Mouse (Mus musculus): ENCODE results near the gene Wipi2.

GRCm38 (mm10) chr5:142610362-142610761, 17.1 kb upstream of the Wipi2 start:
- TF ChIP-seq MEF2A (IDR thresholded peaks at IDR 0.05; ENCODE audit: extremely low read depth, insufficient replicate concordance, low read depth, low read length, poor library complexity, severe bottlenecking) (no peak), POLR2AphosphoS2 (IDR thresholded peaks at IDR 0.05; ENCODE audit: low read length) (no peak), RAD21 (IDR thresholded peaks at IDR 0.05; ENCODE audit: low read depth, low read length) (no peak), POLR2A (IDR thresholded peaks at IDR 0.05; ENCODE audit: control insufficient read depth in 1 of 2, insufficient read depth in 1 of 2, low read depth in 1 of 2, low read length in 2 of 2, poor library complexity in 1 of 2) (no peak), E2F4 (IDR thresholded peaks at IDR 0.05; ENCODE audit: borderline replicate concordance, low read depth, low read length) (no peak), NELFE (IDR thresholded peaks at IDR 0.05; ENCODE audit: low read depth, low read length) (no peak), HCFC1 (IDR thresholded peaks at IDR 0.05; ENCODE audit: low read depth, low read length) (no peak), SIN3A (IDR thresholded peaks at IDR 0.05; ENCODE audit: low read length) (no peak), MAFK (IDR thresholded peaks at IDR 0.05; ENCODE audit: borderline replicate concordance, low read depth, low read length) (no peak), CHD2 (IDR thresholded peaks at IDR 0.05; ENCODE audit: low read length) (no peak), ZNF384 (IDR thresholded peaks at IDR 0.05; ENCODE audit: low read depth, low read length) (no peak), MAZ (IDR thresholded peaks at IDR 0.05; ENCODE audit: low read depth, low read length) (no peak), GABPA (IDR thresholded peaks at IDR 0.05; ENCODE audit: low read depth, low read length) (no peak), CTCF (IDR thresholded peaks at IDR 0.05 in 2 of 3, conservative IDR thresholded peaks at IDR 0.05 in 1 of 3; ENCODE audit: control insufficient read depth in 1 of 3, insufficient read depth in 1 of 3, low read depth in 2 of 3, low read length in 3 of 3, poor library complexity in 1 of 3, severe bottlenecking in 1 of 3) (no peak)

Measured in MEL (cell line).